Mouse (Mus musculus): Measurements from ENCODE around the gene Anapc11. TPM values are rescaled to one million over a fixed set of nuclear protein-coding genes. Genes with fewer than 3 reads are reported as not detected.

The Anapc11 gene
- polyA plus RNA-seq, 1 experiment from 2014 or later, result 218 TPM

GRCm38 (mm10) chr11:120615606-120616203 is 17.5 kb downstream of the Anapc11 start:
- H3K27ac ChIP-seq, result no peak overlapping the region
- DNase-seq (ENCODE audit: extremely low spot score, low spot score), result no peak
- no peaks in the 10 kb centered on the region for H3K27me3 ChIP-seq (ENCODE audit: poor library complexity, severe bottlenecking)
- no peaks in the 10 kb centered on the region; the same call in 1 of the 2 replicates for H3K9me3 ChIP-seq
- peak overlapping the region; percentile 83 for H3K4me3 ChIP-seq
- H3K36me3 ChIP-seq (replicated peaks), result peaks cover 82% of the 10 kb centered on the region
- peaks cover 32% of the 10 kb centered on the region for H3K4me1 ChIP-seq
- 92% methylated on average over 11 of the region's 11 CpGs for WGBS

GRCm38 (mm10) chr11:120616617-120617294 is 18.5 kb downstream of the Anapc11 start:
- Histone ChIP-seq H3K9me3 (no peaks in the 10 kb centered on the region; the same call in 1 of the 2 replicates), H3K27me3 (ENCODE audit: poor library complexity, severe bottlenecking) (no peaks in the 10 kb centered on the region), H3K4me3 (peak overlapping the region; percentile 83), H3K4me1 (peaks cover 32% of the 10 kb centered on the region), H3K36me3 (replicated peaks) (peaks cover 82% of the 10 kb centered on the region), H3K27ac (peak overlapping the region; percentile 90)
- no peak for DNase-seq (ENCODE audit: extremely low spot score, low spot score)
- WGBS, result 55% methylated on average over 4 of the region's 4 CpGs

GRCm38 (mm10) chr11:120617519-120618112 is 19.4 kb downstream of the Anapc11 start, which contains the start of gene Pcyt2:
TSS of gene Pcyt2 (minus strand) at chr11:120617936.
- DNase-seq (ENCODE audit: extremely low spot score, low spot score), result peak; percentile 89
- H3K36me3 ChIP-seq (replicated peaks), result peaks cover 82% of the 10 kb centered on the region
- WGBS, result under 1% methylated on average over 56 of the region's 56 CpGs

GRCm38 (mm10) chr11:120618619-120619535 is 20.7 kb downstream of the Anapc11 start:
- peaks cover 39% of the 10 kb centered on the region for H3K4me1 ChIP-seq
- H3K9me3 ChIP-seq, result no peaks in the 10 kb centered on the region; the same call in 1 of the 2 replicates
- WGBS, result 93% methylated on average over 25 of the region's 25 CpGs
- H3K27ac ChIP-seq, result peak overlapping the region; percentile 90; the same call in 1 of the 2 replicates
- no peak for DNase-seq (ENCODE audit: extremely low spot score, low spot score)
- H3K4me3 ChIP-seq, result peak overlapping the region; percentile 83
- peaks cover 79% of the 10 kb centered on the region for H3K36me3 ChIP-seq (replicated peaks)
- no peaks in the 10 kb centered on the region for H3K27me3 ChIP-seq (ENCODE audit: poor library complexity, severe bottlenecking)

More at GRCm38 (mm10) chr11:120617519-120618112, 19.4 kb downstream of the Anapc11 start, which contains the start of gene Pcyt2:
- H3K4me1 ChIP-seq, result peaks cover 32% of the 10 kb centered on the region
- H3K4me3 ChIP-seq, result peak within 1 kb of the TSS; percentile 83
- peak within 1 kb of the TSS; percentile 90 for H3K27ac ChIP-seq
- H3K27me3 ChIP-seq (ENCODE audit: poor library complexity, severe bottlenecking), result no peaks in the 10 kb centered on the region
- H3K9me3 ChIP-seq, result no peaks in the 10 kb centered on the region; the same call in 1 of the 2 replicates

GRCm38 (mm10) chr11:120620195-120620594 is 22.0 kb downstream of the Anapc11 start:
- H3K27ac ChIP-seq, result no peak overlapping the region
- H3K4me1 ChIP-seq, result peaks cover 51% of the 10 kb centered on the region
- DNase-seq (ENCODE audit: extremely low spot score, low spot score), result no peak
- H3K36me3 ChIP-seq (replicated peaks), result peaks cover 66% of the 10 kb centered on the region
- no peak overlapping the region for H3K4me3 ChIP-seq
- WGBS, result 93% methylated on average over 14 of the region's 14 CpGs
- H3K27me3 ChIP-seq (ENCODE audit: poor library complexity, severe bottlenecking), result no peaks in the 10 kb centered on the region
- H3K9me3 ChIP-seq, result no peaks in the 10 kb centered on the region; the same call in 1 of the 2 replicates

GRCm38 (mm10) chr11:120622805-120623204 is 24.6 kb downstream of the Anapc11 start:
- H3K9me3 ChIP-seq, result no peaks in the 10 kb centered on the region; the same call in 1 of the 2 replicates
- peaks cover 41% of the 10 kb centered on the region for H3K4me1 ChIP-seq
- H3K36me3 ChIP-seq (replicated peaks), result peaks cover 77% of the 10 kb centered on the region
- H3K4me3 ChIP-seq, result no peak overlapping the region
- H3K27ac ChIP-seq, result no peak overlapping the region
- no peak for DNase-seq (ENCODE audit: extremely low spot score, low spot score)
- no peaks in the 10 kb centered on the region for H3K27me3 ChIP-seq (ENCODE audit: poor library complexity, severe bottlenecking)
- WGBS, result 91% methylated on average over 6 of the region's 6 CpGs

GRCm38 (mm10) chr11:120623961-120624679 is 25.9 kb downstream of the Anapc11 start:
- Histone ChIP-seq H3K36me3 (replicated peaks) (peaks cover 75% of the 10 kb centered on the region), H3K4me3 (peak overlapping the region; percentile 88), H3K27ac (peak overlapping the region; percentile 83), H3K9me3 (no peaks in the 10 kb centered on the region), H3K4me1 (peaks cover 36% of the 10 kb centered on the region), H3K27me3 (ENCODE audit: poor library complexity, severe bottlenecking) (no peaks in the 10 kb centered on the region)
- peak; percentile 61 for DNase-seq (ENCODE audit: extremely low spot score, low spot score)
- WGBS, result 14% methylated on average over 30 of the region's 30 CpGs

- Histone ChIP-seq H3K36me3 (replicated peaks) (peaks cover 76% of the 10 kb centered on the region), H3K9me3 (no peaks in the 10 kb centered on the region), H3K4me1 (peaks cover 42% of the 10 kb centered on the region), H3K4me3 (peak overlapping the region; percentile 88), H3K27me3 (ENCODE audit: poor library complexity, severe bottlenecking) (no peaks in the 10 kb centered on the region), H3K27ac (peak overlapping the region; percentile 83)
- peak; percentile 82 for DNase-seq (ENCODE audit: extremely low spot score, low spot score)
- WGBS, result under 1% methylated on average over 53 of the region's 53 CpGs
Observed at GRCm38 (mm10) chr11:120624680-120625111, 26.5 kb downstream of the Anapc11 start.

- WGBS, result 22% methylated on average over 5 of the region's 5 CpGs
- H3K27ac ChIP-seq, result peak within 1 kb of the TSS; percentile 83
- peaks cover 47% of the 10 kb centered on the region for H3K4me1 ChIP-seq
- no peaks in the 10 kb centered on the region for H3K9me3 ChIP-seq
- no peaks in the 10 kb centered on the region for H3K27me3 ChIP-seq (ENCODE audit: poor library complexity, severe bottlenecking)
- H3K36me3 ChIP-seq (replicated peaks), result peaks cover 75% of the 10 kb centered on the region
- peak within 1 kb of the TSS; percentile 88 for H3K4me3 ChIP-seq
- DNase-seq (ENCODE audit: extremely low spot score, low spot score), result no peak
Observed at GRCm38 (mm10) chr11:120625152-120625775, 27.0 kb downstream of the Anapc11 start, which contains the start of gene Sirt7. TSS of gene Sirt7 (minus strand) at chr11:120625240.

GRCm38 (mm10) chr11:120626785-120627467 is 28.7 kb downstream of the Anapc11 start:
- no peak overlapping the region for H3K27ac ChIP-seq
- WGBS, result 92% methylated on average over 11 of the region's 11 CpGs
- no peaks in the 10 kb centered on the region for H3K27me3 ChIP-seq (ENCODE audit: poor library complexity, severe bottlenecking)
- DNase-seq (ENCODE audit: extremely low spot score, low spot score), result no peak
- peaks cover 59% of the 10 kb centered on the region for H3K36me3 ChIP-seq (replicated peaks)
- H3K4me1 ChIP-seq, result peaks cover 64% of the 10 kb centered on the region
- H3K4me3 ChIP-seq, result no peak overlapping the region
- no peaks in the 10 kb centered on the region for H3K9me3 ChIP-seq
